Mouse (Mus musculus) monocyte, adult 2 months (primary cell): ENCODE results near the gene Cyp2c38.
"Not testable (repeated sequence)": the region's sequence is repeated elsewhere in the genome, so short reads cannot be mapped to it uniquely, and the experiment has no call there.

Experiments
- DNase-seq, 2 experiments: peaks; one replicate each; pipeline ENCODE4 v3.0.0; 2022; ENCODE audit warnings: low spot score in 2 of 2, low read depth in 1 of 2

The Cyp2c38 gene

DNA sequence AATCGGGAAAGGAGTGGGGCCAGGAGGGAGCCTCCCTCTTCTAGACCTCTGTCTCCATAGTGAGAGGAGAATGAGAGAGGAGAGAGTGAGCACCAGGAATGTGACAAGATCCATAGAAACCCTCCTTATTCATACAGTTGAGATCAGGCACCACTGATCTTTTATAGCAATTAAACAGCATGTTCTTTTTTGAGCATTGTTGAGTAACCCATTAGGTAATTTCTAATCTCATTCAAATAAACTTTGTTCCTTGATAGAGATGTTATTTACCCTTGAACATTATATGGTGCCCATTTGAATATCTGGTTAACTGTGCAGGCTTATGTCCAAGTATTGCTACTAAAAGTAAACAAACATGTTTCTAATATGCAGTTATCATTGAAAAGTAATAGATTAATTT, at the start of gene Cyp2c38:
TSS of gene Cyp2c38 (minus strand) at position 135 of the 400 bp plus-strand sequence.
- no peak for DNase-seq

GRCm38 (mm10) chr19:39510534-39510933, 47.7 kb upstream of the Cyp2c38 start, which contains the start of gene Cyp2c39:
Cyp2c39 (plus strand) TSS chr19:39510862.
- no peak for DNase-seq

DNA sequence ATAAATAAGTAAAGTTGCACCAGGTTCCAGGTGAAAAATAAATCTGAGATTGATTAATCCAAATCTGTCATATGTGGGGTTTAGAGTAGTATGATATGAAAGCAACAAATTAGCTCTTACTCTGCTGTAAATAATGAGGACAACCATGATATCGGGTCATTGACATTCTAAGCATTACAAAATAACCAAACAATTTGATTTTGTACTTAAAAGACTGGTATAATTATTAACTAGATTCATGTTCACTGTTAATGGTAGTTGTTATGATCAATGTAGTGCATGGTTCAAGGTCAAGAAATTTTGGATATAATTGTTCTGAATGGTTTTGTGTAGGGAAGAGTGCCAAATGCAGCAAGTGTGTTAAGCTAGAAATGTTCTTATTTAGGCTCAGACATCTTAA, 46.7 kb upstream of the Cyp2c38 start:
- DNase-seq, result no peak

GRCm38 (mm10) chr19:39506341-39506740, 43.5 kb upstream of the Cyp2c38 start:
- DNase-seq, result no peak

GRCm38 (mm10) chr19:39483961-39484360, 21.1 kb upstream of the Cyp2c38 start:
- not testable (repeated sequence) for DNase-seq

DNA sequence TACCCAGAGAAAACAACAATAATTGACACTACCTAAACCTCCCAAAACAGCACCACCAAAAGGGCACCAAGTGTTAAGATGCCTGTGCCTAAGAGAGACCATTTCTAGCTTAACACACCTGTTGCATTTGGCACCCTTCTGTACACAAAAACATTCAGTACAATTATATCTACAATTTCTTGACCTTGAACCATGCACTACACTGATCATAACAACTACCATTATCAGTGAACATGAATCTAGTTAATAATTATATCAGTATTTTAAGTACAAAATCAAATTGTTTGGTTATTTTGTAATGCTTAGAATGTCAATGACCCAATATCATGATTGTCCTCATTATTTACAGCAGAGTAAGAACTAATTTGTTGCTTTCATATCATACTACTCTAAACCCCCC, 1.0 kb upstream of the Cyp2c38 start:
- DNase-seq, result no peak
